Mouse (Mus musculus): ENCODE data around the gene Itih5. TPM values are rescaled to one million over a fixed set of nuclear protein-coding genes. Genes with fewer than 3 reads are reported as not detected.

The Itih5 gene
- polyA plus RNA-seq, 1 experiment: 0.01 TPM

- no peak for TF ChIP-seq GATA1 (IDR thresholded peaks at IDR 0.05; ENCODE audit: low read length)
These were observed 7.9 kb upstream of the Itih5 start for GRCm38 (mm10) chr2:10145514-10145913.

GRCm38 (mm10) chr2:10147176-10147575 is 6.2 kb upstream of the Itih5 start:
- TF ChIP-seq GATA1 (IDR thresholded peaks at IDR 0.05; ENCODE audit: low read length): no peak

GRCm38 (mm10) chr2:10152590-10152989 is 781 bp upstream of the Itih5 start:
- no peak for TF ChIP-seq GATA1 (IDR thresholded peaks at IDR 0.05; ENCODE audit: low read length)

- no peak for TF ChIP-seq GATA1 (IDR thresholded peaks at IDR 0.05; ENCODE audit: low read length)
These were observed 3.8 kb downstream of the Itih5 start for GRCm38 (mm10) chr2:10157184-10157583.

- no peak for TF ChIP-seq GATA1 (IDR thresholded peaks at IDR 0.05; ENCODE audit: low read length)
These were observed 8.6 kb downstream of the Itih5 start for GRCm38 (mm10) chr2:10162011-10162410.

- no peak for TF ChIP-seq GATA1 (IDR thresholded peaks at IDR 0.05; ENCODE audit: low read length)
These were observed 13.3 kb downstream of the Itih5 start for GRCm38 (mm10) chr2:10166635-10167034.

GRCm38 (mm10) chr2:10167283-10167682 is 13.9 kb downstream of the Itih5 start:
- TF ChIP-seq GATA1 (IDR thresholded peaks at IDR 0.05; ENCODE audit: low read length): no peak

GRCm38 (mm10) chr2:10168016-10168415 is 14.6 kb downstream of the Itih5 start:
- TF ChIP-seq GATA1 (IDR thresholded peaks at IDR 0.05; ENCODE audit: low read length): no peak

- no peak for TF ChIP-seq GATA1 (IDR thresholded peaks at IDR 0.05; ENCODE audit: low read length)
These were observed 16.6 kb downstream of the Itih5 start for GRCm38 (mm10) chr2:10169991-10170390.

GRCm38 (mm10) chr2:10193553-10193952 is 40.2 kb downstream of the Itih5 start:
- no peak for TF ChIP-seq GATA1 (IDR thresholded peaks at IDR 0.05; ENCODE audit: low read length)

GRCm38 (mm10) chr2:10195162-10195561 is 41.8 kb downstream of the Itih5 start:
- TF ChIP-seq GATA1 (IDR thresholded peaks at IDR 0.05; ENCODE audit: low read length): no peak

- TF ChIP-seq GATA1 (IDR thresholded peaks at IDR 0.05; ENCODE audit: low read length): no peak
These were observed 46.0 kb downstream of the Itih5 start for GRCm38 (mm10) chr2:10199326-10199725.

GRCm38 (mm10) chr2:10200736-10201285 is 47.4 kb downstream of the Itih5 start:
- no peak for TF ChIP-seq GATA1 (IDR thresholded peaks at IDR 0.05; ENCODE audit: low read length)

GRCm38 (mm10) chr2:10204301-10204700 is 50.9 kb downstream of the Itih5 start:
- TF ChIP-seq GATA1 (IDR thresholded peaks at IDR 0.05; ENCODE audit: low read length): no peak

- no peak for TF ChIP-seq GATA1 (IDR thresholded peaks at IDR 0.05; ENCODE audit: low read length)
These were observed 60.1 kb downstream of the Itih5 start for GRCm38 (mm10) chr2:10213468-10213867.

GRCm38 (mm10) chr2:10215876-10216565 is 62.6 kb downstream of the Itih5 start:
- no peak for TF ChIP-seq GATA1 (IDR thresholded peaks at IDR 0.05; ENCODE audit: low read length)

- no peak for TF ChIP-seq GATA1 (IDR thresholded peaks at IDR 0.05; ENCODE audit: low read length)
These were observed 63.3 kb downstream of the Itih5 start for GRCm38 (mm10) chr2:10216566-10217247.

All from G1E-ER4 (cell line).